Mouse (Mus musculus): ENCODE measurements around the gene Lmo7. TPM values are rescaled to one million over a fixed set of nuclear protein-coding genes. Genes with fewer than 3 reads are reported as not detected.
A peak's percentile ranks its signal among the peaks of the same experiment; 100 is the strongest.

The Lmo7 gene
- polyA plus RNA-seq, 1 experiment from 2014 or later: 19.5 TPM

GRCm38 (mm10) chr14:101859305-101859886 is 129.6 kb downstream of the Lmo7 start:
- no peak overlapping the region for H3K9ac ChIP-seq
- ATAC-seq (ENCODE audit: insufficient number of reproducible peaks, insufficient read depth, low FRiP score, low TSS enrichment, low read depth): no peak
- no peak overlapping the region for H3K4me2 ChIP-seq
- peak overlapping the region; percentile 1; the same call in 1 of the 2 replicates for H3K27ac ChIP-seq
- WGBS: 57% methylated on average over 8 of the region's 8 CpGs
- H3K9me3 ChIP-seq: no peaks in the 10 kb centered on the region
- no peaks in the 10 kb centered on the region for H3K27me3 ChIP-seq
- peaks cover 8% of the 10 kb centered on the region for H3K4me1 ChIP-seq
- H3K4me3 ChIP-seq: no peak overlapping the region
- no peaks in the 10 kb centered on the region for H3K36me3 ChIP-seq

DNA sequence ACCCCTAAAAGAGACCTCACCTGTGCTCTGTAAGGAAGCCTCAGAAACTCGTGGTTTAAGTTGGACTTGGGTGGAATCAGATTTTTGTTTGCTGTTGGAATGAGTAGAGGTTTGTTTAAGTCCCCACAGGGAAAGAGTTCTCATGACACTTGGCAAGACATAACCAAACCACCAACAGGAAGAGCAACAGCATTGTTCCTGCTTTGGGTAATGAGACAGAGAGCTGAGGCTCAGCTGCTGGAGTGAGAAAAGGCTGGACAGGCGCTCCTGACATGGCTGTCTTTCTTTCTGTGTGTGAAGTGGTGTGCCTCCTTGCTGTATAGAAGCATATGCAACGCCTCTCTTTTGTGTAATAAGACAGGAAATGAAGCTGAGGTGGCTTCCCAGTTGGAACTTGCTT is 132.3 kb downstream of the Lmo7 start:
- H3K4me2 ChIP-seq: no peak overlapping the region
- ATAC-seq (ENCODE audit: insufficient number of reproducible peaks, insufficient read depth, low FRiP score, low TSS enrichment, low read depth): no peak
- no peaks in the 10 kb centered on the region for H3K4me1 ChIP-seq
- H3K4me3 ChIP-seq: no peak overlapping the region
- H3K36me3 ChIP-seq: no peaks in the 10 kb centered on the region
- no peak overlapping the region for H3K9ac ChIP-seq
- H3K9me3 ChIP-seq: no peaks in the 10 kb centered on the region
- H3K27ac ChIP-seq: no peak overlapping the region
- no peaks in the 10 kb centered on the region for H3K27me3 ChIP-seq
- whole genome bisulfite sequencing: 71% methylated on average over 3 of the region's 3 CpGs

DNA sequence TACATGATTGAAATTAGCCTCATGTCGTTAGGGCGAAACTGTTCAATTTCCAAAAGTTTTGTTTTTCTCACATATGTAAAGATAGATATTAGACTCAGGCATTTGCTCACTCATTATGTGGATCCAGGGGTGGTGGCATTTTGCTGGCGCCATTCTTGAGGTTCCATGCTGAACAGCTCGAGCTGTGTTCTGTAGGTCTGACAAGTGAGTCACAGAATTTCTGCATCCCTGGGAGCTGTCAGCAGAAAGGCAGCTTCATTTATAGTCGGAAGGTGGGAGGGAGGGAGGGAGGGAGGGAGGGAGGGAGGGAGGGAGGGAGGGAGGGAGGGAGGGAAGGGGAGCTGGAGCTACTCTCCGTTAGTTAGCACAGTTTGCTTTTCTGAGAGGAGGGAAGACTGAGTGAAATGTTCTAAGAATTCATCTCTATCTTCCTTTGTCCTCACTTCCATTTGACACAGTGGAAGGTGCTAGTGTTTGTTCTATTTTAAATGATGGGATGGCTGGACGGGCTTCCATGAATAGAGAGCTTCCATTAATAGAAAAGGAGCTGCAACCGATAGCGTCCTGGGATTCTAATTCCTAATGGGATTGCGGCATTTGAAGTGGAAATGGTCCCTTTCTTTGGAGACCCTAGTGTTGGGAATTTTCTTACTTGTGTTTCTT is 137.4 kb downstream of the Lmo7 start:
- Histone ChIP-seq H3K9me3 (no peaks in the 10 kb centered on the region), H3K4me2 (no peak overlapping the region), H3K27me3 (no peaks in the 10 kb centered on the region), H3K27ac (no peak overlapping the region), H3K9ac (no peak overlapping the region), H3K36me3 (no peaks in the 10 kb centered on the region), H3K4me3 (no peak overlapping the region), H3K4me1 (peaks cover 25% of the 10 kb centered on the region)
- no peak for ATAC-seq (ENCODE audit: insufficient number of reproducible peaks, insufficient read depth, low FRiP score, low TSS enrichment, low read depth)
- 66% methylated on average over 9 of the region's 10 CpGs for WGBS

GRCm38 (mm10) chr14:101869145-101869544 is 139.4 kb downstream of the Lmo7 start:
- no peak for ATAC-seq (ENCODE audit: insufficient number of reproducible peaks, insufficient read depth, low FRiP score, low TSS enrichment, low read depth)
- WGBS: 49% methylated on average over 6 of the region's 6 CpGs

GRCm38 (mm10) chr14:101869661-101870060 is 139.9 kb downstream of the Lmo7 start:
- no peak for ATAC-seq (ENCODE audit: insufficient number of reproducible peaks, insufficient read depth, low FRiP score, low TSS enrichment, low read depth)
- H3K4me3 ChIP-seq: no peak overlapping the region
- H3K4me1 ChIP-seq: peaks cover 25% of the 10 kb centered on the region
- WGBS: 60% methylated on average over 4 of the region's 4 CpGs
- no peak overlapping the region for H3K9ac ChIP-seq
- no peaks in the 10 kb centered on the region for H3K9me3 ChIP-seq
- peak overlapping the region; percentile 16; the same call in 1 of the 2 replicates for H3K27ac ChIP-seq
- H3K4me2 ChIP-seq: no peak overlapping the region
- no peaks in the 10 kb centered on the region for H3K36me3 ChIP-seq
- no peaks in the 10 kb centered on the region for H3K27me3 ChIP-seq

More at GRCm38 (mm10) chr14:101869145-101869544, 139.4 kb downstream of the Lmo7 start:
- Histone ChIP-seq H3K9ac (no peak overlapping the region), H3K9me3 (no peaks in the 10 kb centered on the region), H3K27me3 (no peaks in the 10 kb centered on the region), H3K4me1 (peaks cover 25% of the 10 kb centered on the region), H3K36me3 (no peaks in the 10 kb centered on the region), H3K4me2 (no peak overlapping the region), H3K4me3 (no peak overlapping the region), H3K27ac (no peak overlapping the region)

- H3K4me2 ChIP-seq: no peak overlapping the region
- no peak overlapping the region for H3K4me3 ChIP-seq
- 0 out of 2 replicates have a peak, but pooled peaks have one; percentile 52 for ATAC-seq (ENCODE audit: insufficient number of reproducible peaks, insufficient read depth, low FRiP score, low TSS enrichment, low read depth)
- peak overlapping the region; percentile 16; the same call in 1 of the 2 replicates for H3K27ac ChIP-seq
- H3K9ac ChIP-seq: no peak overlapping the region
- H3K9me3 ChIP-seq: no peaks in the 10 kb centered on the region
- H3K27me3 ChIP-seq: no peaks in the 10 kb centered on the region
- WGBS: 48% methylated on average over 9 of the region's 9 CpGs
- H3K4me1 ChIP-seq: peaks cover 25% of the 10 kb centered on the region
- no peaks in the 10 kb centered on the region for H3K36me3 ChIP-seq
Observed at GRCm38 (mm10) chr14:101870171-101870902, 140.6 kb downstream of the Lmo7 start.

GRCm38 (mm10) chr14:101872846-101873245 is 143.1 kb downstream of the Lmo7 start:
- H3K4me2 ChIP-seq: no peak overlapping the region
- H3K36me3 ChIP-seq: no peaks in the 10 kb centered on the region
- no peaks in the 10 kb centered on the region for H3K9me3 ChIP-seq
- no peak overlapping the region for H3K9ac ChIP-seq
- 73% methylated on average over 3 of the region's 3 CpGs for WGBS
- no peaks in the 10 kb centered on the region for H3K27me3 ChIP-seq
- no peak overlapping the region for H3K4me3 ChIP-seq
- H3K4me1 ChIP-seq: peaks cover 25% of the 10 kb centered on the region
- H3K27ac ChIP-seq: no peak overlapping the region
- ATAC-seq (ENCODE audit: insufficient number of reproducible peaks, insufficient read depth, low FRiP score, low TSS enrichment, low read depth): no peak

DNA sequence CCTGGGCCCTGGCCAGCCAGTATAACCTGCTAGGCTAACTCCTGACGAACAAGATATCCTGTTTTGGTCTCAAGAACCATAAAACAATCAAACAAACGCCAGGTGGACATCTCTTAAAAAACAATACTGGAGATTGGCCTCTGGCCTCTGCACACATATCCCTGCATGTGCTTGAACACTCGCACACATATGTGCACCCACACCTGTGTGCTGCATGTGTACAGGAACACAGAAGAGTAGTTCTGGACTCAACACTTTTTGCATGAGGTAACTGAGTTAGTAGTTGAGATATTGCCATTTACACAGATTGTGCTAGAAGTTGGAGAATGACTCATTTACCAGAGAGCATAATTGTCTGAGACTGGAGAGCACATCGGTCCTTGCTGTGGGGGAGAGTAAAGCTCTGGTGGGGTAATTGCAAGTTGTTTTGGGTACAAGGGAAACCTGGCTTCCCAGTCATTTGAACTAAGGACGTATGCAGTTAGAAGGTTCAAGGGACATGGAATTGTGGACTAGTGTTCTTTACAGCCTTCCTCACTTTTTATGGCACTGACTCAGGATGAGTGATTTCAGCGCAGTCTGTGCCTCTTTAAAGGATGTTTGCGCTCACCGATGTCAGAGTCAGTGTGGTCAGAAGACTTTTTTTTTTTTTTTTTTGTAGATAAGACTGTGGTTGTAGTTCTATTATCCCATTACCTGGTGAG is 148.7 kb downstream of the Lmo7 start:
- no peak overlapping the region for H3K9ac ChIP-seq
- H3K36me3 ChIP-seq: no peaks in the 10 kb centered on the region
- 85% methylated on average over 8 of the region's 8 CpGs for WGBS
- H3K4me2 ChIP-seq: no peak overlapping the region
- no peak for ATAC-seq (ENCODE audit: insufficient number of reproducible peaks, insufficient read depth, low FRiP score, low TSS enrichment, low read depth)
- no peaks in the 10 kb centered on the region for H3K9me3 ChIP-seq
- no peak overlapping the region for H3K4me3 ChIP-seq
- H3K4me1 ChIP-seq: peaks cover 9% of the 10 kb centered on the region; the same call in 1 of the 2 replicates
- H3K27ac ChIP-seq: no peak overlapping the region
- H3K27me3 ChIP-seq: no peaks in the 10 kb centered on the region

GRCm38 (mm10) chr14:101879050-101879694 is 149.4 kb downstream of the Lmo7 start:
- no peak for ATAC-seq (ENCODE audit: insufficient number of reproducible peaks, insufficient read depth, low FRiP score, low TSS enrichment, low read depth)
- no peaks in the 10 kb centered on the region for H3K36me3 ChIP-seq
- 46% methylated on average over 7 of the region's 7 CpGs for WGBS
- H3K27me3 ChIP-seq: no peaks in the 10 kb centered on the region
- no peak overlapping the region for H3K4me2 ChIP-seq
- H3K9ac ChIP-seq: no peak overlapping the region
- H3K4me3 ChIP-seq: no peak overlapping the region
- peaks cover 9% of the 10 kb centered on the region; the same call in 1 of the 2 replicates for H3K4me1 ChIP-seq
- H3K9me3 ChIP-seq: no peaks in the 10 kb centered on the region
- no peak overlapping the region for H3K27ac ChIP-seq

GRCm38 (mm10) chr14:101882966-101883365 is 153.2 kb downstream of the Lmo7 start:
- no peaks in the 10 kb centered on the region for H3K9me3 ChIP-seq
- H3K4me1 ChIP-seq: peaks cover 9% of the 10 kb centered on the region; the same call in 1 of the 2 replicates
- no peak overlapping the region for H3K27ac ChIP-seq
- WGBS: 42% methylated on average over 5 of the region's 5 CpGs
- peaks cover 18% of the 10 kb centered on the region for H3K36me3 ChIP-seq
- no peaks in the 10 kb centered on the region for H3K27me3 ChIP-seq
- no peak overlapping the region for H3K9ac ChIP-seq
- no peak overlapping the region for H3K4me2 ChIP-seq
- H3K4me3 ChIP-seq: no peak overlapping the region
- no peak for ATAC-seq (ENCODE audit: insufficient number of reproducible peaks, insufficient read depth, low FRiP score, low TSS enrichment, low read depth)

- no peak overlapping the region for H3K9ac ChIP-seq
- peaks cover 9% of the 10 kb centered on the region; the same call in 1 of the 2 replicates for H3K4me1 ChIP-seq
- no peak overlapping the region for H3K27ac ChIP-seq
- H3K4me2 ChIP-seq: no peak overlapping the region
- ATAC-seq (ENCODE audit: insufficient number of reproducible peaks, insufficient read depth, low FRiP score, low TSS enrichment, low read depth): no peak
- H3K9me3 ChIP-seq: no peaks in the 10 kb centered on the region
- H3K27me3 ChIP-seq: no peaks in the 10 kb centered on the region
- H3K4me3 ChIP-seq: no peak overlapping the region
- peaks cover 18% of the 10 kb centered on the region for H3K36me3 ChIP-seq
- WGBS: 88% methylated on average over 6 of the region's 6 CpGs
Observed at GRCm38 (mm10) chr14:101883787-101884186, 154.0 kb downstream of the Lmo7 start.
